Mouse (Mus musculus) ES-E14 (cell line): Measurements from ENCODE around the gene Nod1.

Experiments used
- HCFC1 ChIP-seq: IDR thresholded peaks from 2 replicates; pipeline ENCODE4 v1.6.1; 2012; ENCODE audit warnings: low read length, inconsistent platforms, borderline replicate concordance; ENCODE audit not compliant: insufficient read depth
- ZNF384 ChIP-seq: IDR thresholded peaks from 2 replicates; pipeline ENCODE4 v1.6.1; 2012; ENCODE audit warnings: low read depth, low read length, inconsistent platforms

- no peak for TF ChIP-seq ZNF384
- TF ChIP-seq HCFC1, result no peak
Measured at GRCm38 (mm10) chr6:55021806-55022205, 49.4 kb upstream of the Nod1 start.
